Mouse (Mus musculus) liver, embryonic 14.5 days (tissue): ENCODE results near the gene Cd207. TPM values are rescaled to one million over a fixed set of nuclear protein-coding genes. Genes with fewer than 3 reads are reported as not detected.
A peak's percentile ranks its signal among the peaks of the same experiment; 100 is the strongest.

Experiments used
- ATAC-seq: fragments of 200-750 bp; cut with Nextera tagmentation; 2 replicates; pipeline ENCODE4 v1.8.0; 2017; ENCODE audit warnings: moderate number of reproducible peaks, mild to moderate bottlenecking, moderate library complexity; ENCODE audit not compliant: insufficient read depth
- DNase-seq, 3 experiments: peaks; one replicate each; pipeline ENCODE4 v3.0.0-alpha.2; 2012 to 2013; ENCODE audit warnings: low read depth in 3 of 3, low spot score in 3 of 3
- H3K27ac ChIP-seq: fragments of 300-500 bp; sonication (generic); 2 replicates; pipeline ENCODE4 v1.5.1; 2014; ENCODE audit warnings: moderate library complexity, mild to moderate bottlenecking, control low read depth, inconsistent platforms
- H3K27me3 ChIP-seq: fragments of 300-500 bp; sonication (generic); 2 replicates; pipeline ENCODE4 v1.6.1; 2014; ENCODE audit warnings: mild to moderate bottlenecking, low read length, moderate library complexity; ENCODE audit not compliant: control insufficient read depth, insufficient read depth
- H3K36me3 ChIP-seq: fragments of 300-500 bp; sonication (generic); replicated peaks from 2 replicates; pipeline ENCODE4 v1.6.1; 2014; ENCODE audit warnings: low read depth; ENCODE audit not compliant: control insufficient read depth, insufficient read depth
- H3K4me1 ChIP-seq, 2 experiments: fragments of 200-500 bp in 1 of 2; fragments of 300-500 bp in 1 of 2; sonication (generic) in 1 of 2; replicated peaks; 2 replicates each; pipeline ENCODE4 v1.6.1; 2012 to 2014; ENCODE audit warnings: antibody characterized with exemption in 1 of 2, inconsistent platforms in 1 of 2, low read length in 1 of 2; ENCODE audit not compliant: control insufficient read depth in 2 of 2, insufficient read depth in 2 of 2
- H3K4me2 ChIP-seq: fragments of 300-500 bp; sonication (generic); 2 replicates; pipeline ENCODE4 v1.6.1; 2014; ENCODE audit warnings: low read depth, mild to moderate bottlenecking, control low read depth, moderate library complexity
- H3K4me3 ChIP-seq, 2 experiments: fragments of 200-500 bp in 1 of 2; fragments of 300-500 bp in 1 of 2; sonication (generic) in 1 of 2; 2 replicates each; pipeline ENCODE4 v1.5.1; 2012 to 2014; ENCODE audit warnings: low read depth in 2 of 2, low read length in 2 of 2, mild to moderate bottlenecking in 2 of 2, control low read depth in 1 of 2, inconsistent platforms in 1 of 2, moderate library complexity in 1 of 2; ENCODE audit not compliant: insufficient read depth in 1 of 2
- H3K9ac ChIP-seq: fragments of 300-500 bp; sonication (generic); replicated peaks from 2 replicates; pipeline ENCODE4 v1.6.1; 2014; ENCODE audit warnings: mild to moderate bottlenecking, control low read depth, moderate library complexity
- H3K9me3 ChIP-seq: fragments of 300-500 bp; sonication (generic); 2 replicates; pipeline ENCODE4 v1.6.1; 2016; ENCODE audit warnings: low read length, mixed read lengths; ENCODE audit not compliant: control insufficient read depth
- CTCF ChIP-seq: IDR thresholded peaks from 2 replicates; pipeline ENCODE4 v1.5.1; 2016; ENCODE audit warnings: antibody characterized with exemption, low read depth, control low read depth
- EP300 ChIP-seq: IDR thresholded peaks from 2 replicates; pipeline ENCODE4 v1.6.1; 2016; ENCODE audit warnings: antibody characterized with exemption, low read depth
- WGBS: fragments of 180-500 bp; shearing (Covaris S2); extraction: QIAGEN DNeasy Blood & Tissue Kit; methylation state at CpG from one replicate; pipeline ENCODE4 v1.1.7; 2014; ENCODE audit not compliant: insufficient replicate concordance; 5-methylcytosine and 5-hydroxymethylcytosine counted together
- polyA plus RNA-seq, 2 experiments: library from polyadenylated mRNA; depleted of rRNA in 1 of 2; stranded (reverse) in 1 of 2; unstranded in 1 of 2; fragments of >200 nt; fragmentation: Nextera tagmentation in 1 of 2; extraction: Ambion mirVana in 1 of 2; gene quantifications; 2 replicates each; pipeline versions ENCODE4 v1.2.1 to v1.2.3; 2012 to 2014

Gene Cd207
- polyA plus RNA-seq, 2 experiments, result 0.17 to 0.33 TPM

GRCm38 (mm10) chr6:83626781-83627180 lies 50.9 kb downstream of the Cd207 start:
- H3K4me1 ChIP-seq, result no peaks in the 10 kb centered on the region
- no peaks in the 10 kb centered on the region for H3K36me3 ChIP-seq
- ATAC-seq, result no peak
- DNase-seq, result no peak
- peak; percentile 14; the same call in 1 of the 2 replicates for TF ChIP-seq CTCF
- no peak for TF ChIP-seq EP300
- H3K4me3 ChIP-seq, result no peak overlapping the region
- no peak overlapping the region for H3K27ac ChIP-seq
- no peaks in the 10 kb centered on the region for H3K9me3 ChIP-seq
- WGBS, result 56% methylated on average over 17 of the region's 17 CpGs
- no peak overlapping the region for H3K4me2 ChIP-seq
- H3K9ac ChIP-seq, result no peak overlapping the region
- no peaks in the 10 kb centered on the region for H3K27me3 ChIP-seq

Other genes starting within 250 kb of the Cd207 start
- gene Tet3, start 218.8 kb downstream of the Cd207 start, polyA plus RNA-seq (2012; rRNA removed), result 3.0 and 3.1 TPM in 2 replicates
- 7.7 and 8.3 TPM in 2 replicates for gene Tet3, start 218.8 kb downstream of the Cd207 start, polyA plus RNA-seq (2014; fragmentation: Nextera tagmentation; extraction: Ambion mirVana)
- 14.6 and 16.8 TPM in 2 replicates for gene Dguok, start 170.9 kb downstream of the Cd207 start, polyA plus RNA-seq (2012; rRNA removed)
- 21.6 and 27.2 TPM in 2 replicates for gene Dguok, start 170.9 kb downstream of the Cd207 start, polyA plus RNA-seq (2014; fragmentation: Nextera tagmentation; extraction: Ambion mirVana)
- gene Actg2, start 141.6 kb downstream of the Cd207 start, polyA plus RNA-seq (2012; rRNA removed), result 2.3 and 2.7 TPM in 2 replicates
- 1.4 and 2.4 TPM in 2 replicates for gene Actg2, start 141.6 kb downstream of the Cd207 start, polyA plus RNA-seq (2014; fragmentation: Nextera tagmentation; extraction: Ambion mirVana)
- gene Stambp, start 105.1 kb downstream of the Cd207 start, polyA plus RNA-seq (2012; rRNA removed), result 5.1 and 6.2 TPM in 2 replicates
- gene Stambp, start 105.1 kb downstream of the Cd207 start, polyA plus RNA-seq (2014; fragmentation: Nextera tagmentation; extraction: Ambion mirVana), result 9.9 and 10.1 TPM in 2 replicates
- gene Clec4f, start 21.7 kb downstream of the Cd207 start, polyA plus RNA-seq (2012; rRNA removed), result 3.3 and 3.9 TPM in 2 replicates
- gene Clec4f, start 21.7 kb downstream of the Cd207 start, polyA plus RNA-seq (2014; fragmentation: Nextera tagmentation; extraction: Ambion mirVana), result 4.1 and 5.3 TPM in 2 replicates
- gene Vax2, start 33.4 kb upstream of the Cd207 start, polyA plus RNA-seq (2012; rRNA removed), result not detected in 2 replicates
- not detected in 2 replicates for gene Vax2, start 33.4 kb upstream of the Cd207 start, polyA plus RNA-seq (2014; fragmentation: Nextera tagmentation; extraction: Ambion mirVana)
- gene Atp6v1b1, start 65.1 kb upstream of the Cd207 start, polyA plus RNA-seq (2012; rRNA removed), result 0.02 TPM in 1 of 2 replicates, not detected in the other
- gene Atp6v1b1, start 65.1 kb upstream of the Cd207 start, polyA plus RNA-seq (2014; fragmentation: Nextera tagmentation; extraction: Ambion mirVana), result not detected in 2 replicates
- gene Ankrd53, start 84.8 kb upstream of the Cd207 start, polyA plus RNA-seq (2012; rRNA removed), result not detected in 2 replicates
- gene Ankrd53, start 84.8 kb upstream of the Cd207 start, polyA plus RNA-seq (2014; fragmentation: Nextera tagmentation; extraction: Ambion mirVana), result 0.08 TPM in 1 of 2 replicates, not detected in the other
- gene Tex261, start 98.0 kb upstream of the Cd207 start, polyA plus RNA-seq (2012; rRNA removed), result 21.6 and 26.5 TPM in 2 replicates
- gene Tex261, start 98.0 kb upstream of the Cd207 start, polyA plus RNA-seq (2014; fragmentation: Nextera tagmentation; extraction: Ambion mirVana), result 42.6 and 44.2 TPM in 2 replicates
- 5.4 and 6.0 TPM in 2 replicates for gene Nagk, start 117.1 kb upstream of the Cd207 start, polyA plus RNA-seq (2012; rRNA removed)
- gene Nagk, start 117.1 kb upstream of the Cd207 start, polyA plus RNA-seq (2014; fragmentation: Nextera tagmentation; extraction: Ambion mirVana), result 13.9 and 15.6 TPM in 2 replicates
- 4.0 and 5.6 TPM in 2 replicates for gene Paip2b, start 153.9 kb upstream of the Cd207 start, polyA plus RNA-seq (2012; rRNA removed)
- gene Paip2b, start 153.9 kb upstream of the Cd207 start, polyA plus RNA-seq (2014; fragmentation: Nextera tagmentation; extraction: Ambion mirVana), result 2.5 and 3.5 TPM in 2 replicates
- gene Zfp638, start 189.3 kb upstream of the Cd207 start, polyA plus RNA-seq (2012; rRNA removed), result 7.4 and 14.0 TPM in 2 replicates
- gene Zfp638, start 189.3 kb upstream of the Cd207 start, polyA plus RNA-seq (2014; fragmentation: Nextera tagmentation; extraction: Ambion mirVana), result 18.6 and 19.3 TPM in 2 replicates